ENCODE assay signal across 14 mouse cellular contexts in genomic region chr6:120976991-120977390, GRCm38 (mm10).
A peak's percentile ranks its signal among the peaks of the same experiment; 100 is the strongest.
DNase-seq lines count a peak whose midpoint lies in the region; ATAC-seq and TF ChIP-seq lines count a peak whose summit lies in the region.
"Had no signal": no experiment of that assay in that cellular context is flagged by ENCODE, and none has a peak within 500 bp of the region (broad histone marks: within the 10 kb centered on the region; RNA-seq: fewer than 3 reads in every experiment).

No protein-coding gene starts in this region.

- ATAC-seq in hindbrain, embryonic 14.5 days (ENCODE audit: low FRiP score), result no peak
- peak; percentile 67 for ATAC-seq in forebrain, postnatal 0 days
- ATAC-seq in neural tube, embryonic 11.5 days (ENCODE audit: insufficient read depth, low FRiP score, low TSS enrichment), result peak; percentile 67

- no peaks in the 10 kb centered on the region for H3K9me3 ChIP-seq in hindbrain, embryonic 10.5 days
- H3K9me3 ChIP-seq in hindbrain, embryonic 14.5 days (ENCODE audit: control insufficient read depth, low read length), result no peaks in the 10 kb centered on the region
- H3K9me3 ChIP-seq in forebrain, postnatal 0 days (ENCODE audit: low read length), result no peaks in the 10 kb centered on the region
- H3K9me3 ChIP-seq in neural tube, embryonic 11.5 days (ENCODE audit: control insufficient read depth, low read length), result no peaks in the 10 kb centered on the region
- H3K9me3 ChIP-seq: embryonic facial prominence, embryonic 13.5 days; heart, embryonic 15.5 days; liver, embryonic 15.5 days; stomach, embryonic 15.5 days had no signal

- peak overlapping the region; percentile 64 for H3K27ac ChIP-seq in hindbrain, embryonic 10.5 days
- H3K27ac ChIP-seq in hindbrain, embryonic 14.5 days, result no peak overlapping the region
- H3K27ac ChIP-seq in forebrain, postnatal 0 days (ENCODE audit: low read depth, low read length), result peak overlapping the region; percentile 29; the same call in 1 of the 2 replicates
- peak overlapping the region; percentile 49; the same call in 1 of the 2 replicates for H3K27ac ChIP-seq in neural tube, embryonic 11.5 days (ENCODE audit: low read depth, low read length)
- H3K27ac ChIP-seq: liver, embryonic 15.5 days; stomach, embryonic 15.5 days had no signal

- no peak overlapping the region for H3K4me3 ChIP-seq in hindbrain, embryonic 10.5 days
- no peak overlapping the region for H3K4me3 ChIP-seq in hindbrain, embryonic 14.5 days (replicated peaks; ENCODE audit: low read length)
- H3K4me3 ChIP-seq in forebrain, postnatal 0 days (ENCODE audit: low read depth, low read length), result no peak overlapping the region
- no peak overlapping the region for H3K4me3 ChIP-seq in neural tube, embryonic 11.5 days (ENCODE audit: low read depth, low read length)
- H3K4me3 ChIP-seq: embryonic facial prominence, embryonic 13.5 days; heart, embryonic 15.5 days; liver, embryonic 15.5 days; stomach, embryonic 15.5 days had no signal

- peaks cover 33% of the 10 kb centered on the region for H3K36me3 ChIP-seq in hindbrain, embryonic 10.5 days
- peaks cover 42% of the 10 kb centered on the region for H3K36me3 ChIP-seq in hindbrain, embryonic 14.5 days (replicated peaks; ENCODE audit: control insufficient read depth, insufficient read depth)
- H3K36me3 ChIP-seq in forebrain, postnatal 0 days (ENCODE audit: insufficient read depth), result peaks cover 38% of the 10 kb centered on the region
- no peaks in the 10 kb centered on the region; the same call in 1 of the 2 replicates for H3K36me3 ChIP-seq in neural tube, embryonic 11.5 days (ENCODE audit: control insufficient read depth, insufficient read depth, low read length)
- H3K36me3 ChIP-seq: stomach, embryonic 15.5 days had no signal

- peaks cover 32% of the 10 kb centered on the region for H3K4me1 ChIP-seq in hindbrain, embryonic 10.5 days (replicated peaks)
- H3K4me1 ChIP-seq in hindbrain, embryonic 14.5 days (replicated peaks; ENCODE audit: control insufficient read depth, insufficient read depth, low read length), result peaks cover 4% of the 10 kb centered on the region; the same call in 1 of the 2 replicates
- no peaks in the 10 kb centered on the region for H3K4me1 ChIP-seq in forebrain, postnatal 0 days (ENCODE audit: insufficient read depth)
- H3K4me1 ChIP-seq in neural tube, embryonic 11.5 days (ENCODE audit: control insufficient read depth, insufficient read depth, low read length), result peaks cover 18% of the 10 kb centered on the region

- H3K4me2 ChIP-seq in hindbrain, embryonic 14.5 days (replicated peaks), result no peak overlapping the region
- no peak overlapping the region for H3K4me2 ChIP-seq in forebrain, postnatal 0 days (ENCODE audit: low read depth)
- H3K4me2 ChIP-seq in neural tube, embryonic 11.5 days (ENCODE audit: low read depth), result no peak overlapping the region
- H3K4me2 ChIP-seq: embryonic facial prominence, embryonic 13.5 days; heart, embryonic 15.5 days; liver, embryonic 15.5 days; stomach, embryonic 15.5 days had no signal

- peak; percentile 50 for DNase-seq in hindbrain, embryonic 10.5 days (ENCODE audit: low spot score)
- no peak for DNase-seq in hindbrain, embryonic 14.5 days (ENCODE audit: low spot score)
- DNase-seq in adrenal gland, postnatal 36 days, result peak; percentile 35 to 44
- peak; percentile 19 for DNase-seq in forebrain, postnatal 0 days
- peak; percentile 45 for DNase-seq in neural tube, embryonic 11.5 days (ENCODE audit: low spot score)
- DNase-seq in spleen, adult 12 weeks (ENCODE audit: low spot score), result no peak
- no peak for DNase-seq in cerebellum, adult 9-10 months
- DNase-seq: gastrocnemius, postnatal 10 days; kidney, adult 8-10 months had no signal

- no peaks in the 10 kb centered on the region for H3K27me3 ChIP-seq in hindbrain, embryonic 10.5 days (ENCODE audit: insufficient read depth, poor library complexity, severe bottlenecking)
- no peaks in the 10 kb centered on the region for H3K27me3 ChIP-seq in hindbrain, embryonic 14.5 days (ENCODE audit: control insufficient read depth, insufficient read depth, low read length)
- H3K27me3 ChIP-seq in forebrain, postnatal 0 days (ENCODE audit: insufficient read depth, low read length), result no peaks in the 10 kb centered on the region
- H3K27me3 ChIP-seq in neural tube, embryonic 11.5 days (ENCODE audit: control insufficient read depth, insufficient read depth, low read length), result no peaks in the 10 kb centered on the region
- H3K27me3 ChIP-seq: CH12.LX; embryonic facial prominence, embryonic 13.5 days; heart, embryonic 15.5 days; liver, embryonic 15.5 days; stomach, embryonic 15.5 days had no signal

- no peak overlapping the region for H3K9ac ChIP-seq in hindbrain, embryonic 14.5 days
- H3K9ac ChIP-seq in forebrain, postnatal 0 days, result no peak overlapping the region
- no peak overlapping the region for H3K9ac ChIP-seq in neural tube, embryonic 11.5 days (ENCODE audit: low read length)
- H3K9ac ChIP-seq: embryonic facial prominence, embryonic 13.5 days; heart, embryonic 15.5 days; liver, embryonic 15.5 days; stomach, embryonic 15.5 days had no signal

- TF ChIP-seq CTCF in forebrain, postnatal 0 days (IDR thresholded peaks at IDR 0.05; ENCODE audit: low read depth), result no peak

- WGBS in hindbrain, embryonic 10.5 days, result 40% methylated on average over 11 of the region's 11 CpGs
- WGBS in hindbrain, embryonic 14.5 days, result 26% methylated on average over 11 of the region's 11 CpGs
- 42% methylated on average over 11 of the region's 11 CpGs for WGBS in forebrain, postnatal 0 days
- 26% methylated on average over 11 of the region's 11 CpGs for WGBS in neural tube, embryonic 11.5 days

Comparison
In these comparisons a context has a peak if more than half of its experiments do, and no peak if none do; other contexts are left out.
1. DNase-seq: peak in hindbrain, embryonic 10.5 days (single experiment), adrenal gland, postnatal 36 days (2 of 2), forebrain, postnatal 0 days (single experiment) and neural tube, embryonic 11.5 days (single experiment); none in hindbrain, embryonic 14.5 days (single experiment), spleen, adult 12 weeks (single experiment) and cerebellum, adult 9-10 months (single experiment).